Mouse (Mus musculus) hindbrain, embryonic 13.5 days (tissue): Measurements from ENCODE around the gene Acsl3. TPM values are rescaled to one million over a fixed set of nuclear protein-coding genes. Genes with fewer than 3 reads are reported as not detected.

Experiments used
- ATAC-seq: fragments of 200-750 bp; cut with Nextera tagmentation; 2 replicates; pipeline ENCODE4 v1.8.0; 2017; ENCODE audit warnings: moderate TSS enrichment; ENCODE audit not compliant: low FRiP score
- H3K27ac ChIP-seq: fragments of 300-500 bp; sonication (generic); 2 replicates; pipeline ENCODE4 v1.5.1; 2015; ENCODE audit warnings: inconsistent platforms, mild to moderate bottlenecking, moderate library complexity
- H3K27me3 ChIP-seq: fragments of 300-500 bp; sonication (generic); 2 replicates; pipeline ENCODE4 v1.6.1; 2015; ENCODE audit warnings: mild to moderate bottlenecking, inconsistent platforms
- H3K36me3 ChIP-seq: fragments of 300-500 bp; sonication (generic); 2 replicates; pipeline ENCODE4 v1.6.1; 2015; ENCODE audit warnings: mild to moderate bottlenecking, inconsistent platforms
- H3K4me1 ChIP-seq: fragments of 300-500 bp; sonication (generic); replicated peaks from 2 replicates; pipeline ENCODE4 v1.6.1; 2015; ENCODE audit warnings: inconsistent platforms
- H3K4me2 ChIP-seq: fragments of 300-500 bp; sonication (generic); 2 replicates; pipeline ENCODE4 v1.6.1; 2015; ENCODE audit warnings: inconsistent platforms, mild to moderate bottlenecking, moderate library complexity
- H3K4me3 ChIP-seq: fragments of 300-500 bp; sonication (generic); 2 replicates; pipeline ENCODE4 v1.5.1; 2015; ENCODE audit warnings: mild to moderate bottlenecking, inconsistent platforms
- H3K9ac ChIP-seq: fragments of 300-500 bp; sonication (generic); 2 replicates; pipeline ENCODE4 v1.6.1; 2015; ENCODE audit warnings: mild to moderate bottlenecking, inconsistent platforms
- H3K9me3 ChIP-seq: fragments of 300-500 bp; sonication (generic); 2 replicates; pipeline ENCODE4 v1.6.1; 2016; ENCODE audit warnings: inconsistent platforms
- WGBS: fragments of 180-500 bp; shearing (Covaris S2); methylation state at CpG from one replicate; pipeline ENCODE4 v1.1.7; 2015; 5-methylcytosine and 5-hydroxymethylcytosine counted together
- polyA plus RNA-seq: library from polyadenylated mRNA; unstranded; fragments of >200 nt; fragmentation: Nextera tagmentation; extraction: Ambion mirVana; gene quantifications from 2 replicates; pipeline ENCODE4 v1.2.1, GENCODE M21; 2015

Gene Acsl3
- 73.3 and 78.5 TPM in 2 replicates for polyA plus RNA-seq

DNA sequence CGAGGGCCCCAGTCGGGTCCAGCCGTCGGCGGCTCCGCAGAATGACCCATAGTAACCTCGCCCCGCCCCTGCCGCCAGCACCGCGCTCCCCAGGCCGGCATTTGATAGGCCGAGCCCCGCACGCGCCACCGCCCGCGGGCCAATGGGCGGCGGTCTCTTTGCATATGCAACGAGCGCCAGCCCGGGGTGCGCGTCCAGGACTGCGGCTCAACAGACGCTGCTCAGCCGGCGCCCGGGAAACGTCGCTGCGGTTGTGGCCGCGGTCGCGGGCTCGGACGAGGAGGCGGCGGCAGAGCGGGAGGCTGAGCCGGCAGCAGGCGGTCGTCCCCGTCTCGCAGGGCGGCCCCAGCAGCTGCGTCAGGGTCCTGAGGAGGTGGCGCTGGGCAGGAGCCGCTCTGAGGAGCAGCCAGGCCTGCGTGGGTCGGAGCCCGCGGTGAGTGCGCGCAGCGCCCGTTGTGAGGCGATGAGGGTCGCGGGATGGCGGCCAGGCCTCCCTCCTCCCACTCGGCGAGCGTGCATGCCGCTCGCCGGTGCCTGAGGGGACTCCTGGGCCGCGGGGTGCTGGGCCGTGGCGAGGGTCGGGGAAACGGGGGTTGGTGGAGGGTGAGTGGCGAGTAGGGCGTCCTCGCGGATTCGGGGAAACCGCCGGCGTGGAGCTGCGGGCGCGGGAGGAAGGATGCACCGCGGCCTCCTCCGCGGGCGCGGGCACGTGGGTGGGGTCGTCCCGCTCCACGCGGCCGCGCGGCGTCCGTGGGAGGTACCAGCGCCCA is at the start of gene Acsl3, which contains the start of gene Utp14b:
Gene Acsl3 (plus strand): TSS at position 155 of the 770 bp plus-strand sequence.
Gene Utp14b (plus strand): TSS at position 368 of the 770 bp plus-strand sequence.
- under 1% methylated on average over 97 of the region's 104 CpGs for WGBS

DNA sequence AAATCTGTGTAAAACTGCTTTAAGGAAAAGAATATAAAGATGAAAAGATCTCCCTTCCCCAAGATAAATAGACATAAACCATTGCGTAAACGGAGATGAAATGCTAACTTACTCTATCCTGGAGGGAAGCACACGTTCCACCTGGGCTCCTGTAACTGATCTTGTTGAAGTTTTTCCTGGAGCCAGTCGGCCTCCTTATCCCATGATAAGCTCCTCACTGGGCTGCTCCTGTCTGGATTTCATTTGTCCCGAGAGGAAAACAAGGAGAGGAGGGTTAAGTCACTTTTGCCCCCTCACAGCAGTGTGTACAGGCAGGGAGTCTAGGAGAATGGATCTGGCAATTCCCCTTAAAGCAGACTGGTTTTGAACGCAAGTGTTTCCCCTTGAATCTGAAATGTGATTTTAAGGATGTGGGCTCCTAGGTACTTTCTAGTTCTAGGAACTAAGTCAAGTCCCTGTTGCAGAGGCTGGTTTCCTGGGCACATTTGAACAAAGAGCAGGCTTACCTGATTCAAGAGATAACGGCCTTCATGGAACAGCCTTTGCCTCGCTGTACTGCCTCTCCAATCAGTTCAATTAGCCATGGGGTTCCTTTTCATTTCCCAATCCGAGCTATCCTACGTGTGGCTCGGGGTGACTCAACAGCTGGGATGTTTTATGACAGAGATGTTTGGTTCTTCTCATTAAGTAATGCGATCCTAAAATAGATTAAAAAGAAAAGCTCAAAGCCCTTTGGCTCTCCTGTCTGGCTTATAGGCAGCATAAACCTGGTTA is 48.3 kb upstream of the Acsl3 start:
- Histone ChIP-seq H3K9ac (no peak overlapping the region), H3K4me1 (no peaks in the 10 kb centered on the region), H3K27ac (no peak overlapping the region), H3K4me2 (no peak overlapping the region), H3K4me3 (no peak overlapping the region), H3K27me3 (no peaks in the 10 kb centered on the region), H3K9me3 (no peaks in the 10 kb centered on the region), H3K36me3 (no peaks in the 10 kb centered on the region)
- WGBS: 45% methylated on average over 12 of the region's 12 CpGs
- ATAC-seq: no peak

More for the DNA sequence above, at the start of gene Acsl3, which contains the start of gene Utp14b:
- H3K4me3 ChIP-seq: peak within 1 kb of the TSS; percentile 89
- H3K4me2 ChIP-seq: peak within 1 kb of the TSS; percentile 87
- H3K27me3 ChIP-seq: no peaks in the 10 kb centered on the region
- H3K9me3 ChIP-seq: no peaks in the 10 kb centered on the region
- ATAC-seq: peak; percentile 100
- H3K4me1 ChIP-seq: peaks cover 32% of the 10 kb centered on the region
- H3K27ac ChIP-seq: peak within 1 kb of the TSS; percentile 99
- H3K9ac ChIP-seq: peak within 1 kb of the TSS; percentile 98
- H3K36me3 ChIP-seq: no peaks in the 10 kb centered on the region

DNA sequence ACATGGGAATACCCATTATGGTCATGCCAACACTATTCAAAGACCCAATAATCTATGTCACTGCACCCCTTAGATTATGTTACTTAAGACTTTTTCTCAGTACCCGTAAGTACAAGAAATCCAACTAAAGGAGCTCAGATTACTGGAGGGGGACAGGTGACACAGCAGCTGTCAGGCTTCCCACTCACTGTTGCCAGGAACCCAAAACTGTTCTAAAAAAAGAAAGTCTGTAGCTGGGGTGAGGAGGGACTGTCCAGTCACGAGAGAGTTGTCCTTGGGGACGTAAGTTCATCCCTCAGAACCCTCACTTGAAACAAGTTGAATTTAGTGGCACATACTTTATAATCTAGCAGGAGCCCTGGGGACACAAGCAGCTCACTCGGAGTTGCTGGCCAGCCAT is 46.6 kb upstream of the Acsl3 start:
- Histone ChIP-seq H3K9ac (no peak overlapping the region), H3K27me3 (no peaks in the 10 kb centered on the region), H3K4me3 (no peak overlapping the region), H3K4me2 (no peak overlapping the region), H3K9me3 (no peaks in the 10 kb centered on the region), H3K27ac (no peak overlapping the region), H3K4me1 (no peaks in the 10 kb centered on the region), H3K36me3 (no peaks in the 10 kb centered on the region)
- 75% methylated on average over 4 of the region's 4 CpGs for WGBS
- no peak for ATAC-seq

DNA sequence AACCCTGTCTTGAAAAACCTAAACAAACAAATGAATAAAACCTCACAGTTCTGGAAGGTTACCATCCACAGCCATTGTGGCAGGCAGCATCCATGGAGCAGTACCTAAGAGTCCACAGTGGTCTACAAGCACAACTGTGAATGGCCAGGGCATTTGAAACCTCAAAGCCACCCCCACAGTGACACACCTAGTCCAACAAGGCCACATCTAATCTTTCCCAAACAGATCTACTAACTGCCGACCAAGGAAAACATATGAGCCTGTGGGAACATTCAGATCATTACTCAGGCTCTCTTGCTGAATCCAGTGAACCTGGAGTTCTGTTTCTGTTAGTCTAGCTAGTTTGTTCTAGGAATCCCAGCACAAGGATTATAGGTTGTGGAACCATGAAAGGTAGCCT is 44.7 kb upstream of the Acsl3 start:
- Histone ChIP-seq H3K4me3 (no peak overlapping the region), H3K36me3 (no peaks in the 10 kb centered on the region), H3K4me1 (no peaks in the 10 kb centered on the region), H3K27ac (no peak overlapping the region), H3K4me2 (no peak overlapping the region), H3K9me3 (no peaks in the 10 kb centered on the region), H3K9ac (no peak overlapping the region), H3K27me3 (no peaks in the 10 kb centered on the region)
- 84% methylated on average over 1 of the region's 1 CpGs for WGBS
- ATAC-seq: no peak

DNA sequence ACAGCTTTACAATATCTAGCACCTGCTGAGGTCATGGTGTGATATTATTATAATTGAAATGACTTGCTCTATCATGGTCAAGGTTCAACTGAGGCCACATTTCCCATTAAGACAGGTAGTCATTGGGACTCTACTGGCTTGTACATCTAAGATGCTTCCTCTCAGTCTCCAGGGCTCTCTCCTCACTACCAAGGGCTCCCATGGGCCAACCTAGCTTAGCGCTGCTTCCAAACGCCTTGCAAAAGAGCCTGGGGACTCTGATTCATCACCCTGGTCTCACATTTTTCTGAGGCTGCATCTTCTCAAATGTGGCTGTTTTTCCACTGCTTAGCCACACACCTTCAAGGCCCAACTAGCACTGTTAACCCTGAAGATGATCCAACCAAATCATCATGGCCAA is 33.3 kb upstream of the Acsl3 start:
- Histone ChIP-seq H3K9ac (no peak overlapping the region), H3K4me3 (no peak overlapping the region), H3K27me3 (no peaks in the 10 kb centered on the region), H3K27ac (no peak overlapping the region), H3K4me1 (no peaks in the 10 kb centered on the region), H3K4me2 (no peak overlapping the region), H3K9me3 (no peaks in the 10 kb centered on the region), H3K36me3 (no peaks in the 10 kb centered on the region)
- WGBS: 91% methylated on average over 2 of the region's 2 CpGs
- ATAC-seq: no peak

DNA sequence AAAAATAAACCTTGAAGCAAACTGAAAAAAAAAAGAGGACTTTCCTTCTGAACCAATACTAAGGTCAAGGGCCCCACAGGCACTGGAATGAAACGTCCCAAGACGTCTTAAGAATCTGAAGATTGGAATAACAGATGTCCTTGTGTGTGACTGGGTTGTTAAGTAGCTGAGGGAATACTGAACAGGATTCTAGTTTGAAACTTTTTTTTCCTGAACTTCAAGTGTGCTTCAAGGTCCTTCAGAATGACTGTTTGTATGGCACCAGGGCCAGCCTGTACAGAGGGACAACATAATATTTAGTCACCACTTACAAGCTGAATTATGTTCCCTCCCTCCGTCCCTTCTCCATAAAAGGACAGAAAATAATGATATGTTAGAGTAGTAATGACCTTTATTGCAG is 23.1 kb upstream of the Acsl3 start:
- no peak overlapping the region for H3K9ac ChIP-seq
- H3K4me1 ChIP-seq: no peaks in the 10 kb centered on the region
- no peak for ATAC-seq
- WGBS: 73% methylated on average over 3 of the region's 3 CpGs
- no peak overlapping the region for H3K4me2 ChIP-seq
- no peaks in the 10 kb centered on the region for H3K36me3 ChIP-seq
- no peak overlapping the region for H3K27ac ChIP-seq
- H3K27me3 ChIP-seq: no peaks in the 10 kb centered on the region
- H3K4me3 ChIP-seq: no peak overlapping the region
- H3K9me3 ChIP-seq: no peaks in the 10 kb centered on the region

DNA sequence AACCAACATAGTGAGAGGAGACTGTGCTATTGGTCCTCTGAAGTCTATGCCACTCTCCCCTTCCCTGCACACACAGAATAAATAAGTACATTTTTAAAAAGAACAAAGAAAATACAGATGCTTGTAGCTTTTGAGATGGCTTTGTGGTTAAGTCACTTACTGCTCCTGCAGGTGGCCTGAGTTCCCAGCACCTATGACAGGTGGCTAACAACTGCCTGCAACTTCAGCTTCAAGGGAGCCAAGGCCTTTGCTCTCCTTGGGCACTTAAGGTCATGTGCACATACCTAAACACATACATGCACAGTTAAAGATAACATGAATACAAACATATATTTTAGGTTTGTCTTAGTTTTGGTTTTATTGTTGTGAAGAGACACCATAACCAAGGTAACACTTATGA is 16.8 kb upstream of the Acsl3 start:
- no peaks in the 10 kb centered on the region for H3K36me3 ChIP-seq
- H3K4me2 ChIP-seq: no peak overlapping the region
- no peak overlapping the region for H3K4me3 ChIP-seq
- no peak overlapping the region for H3K27ac ChIP-seq
- H3K9me3 ChIP-seq: no peaks in the 10 kb centered on the region
- H3K27me3 ChIP-seq: no peaks in the 10 kb centered on the region
- ATAC-seq: no peak
- H3K4me1 ChIP-seq: no peaks in the 10 kb centered on the region
- H3K9ac ChIP-seq: no peak overlapping the region

DNA sequence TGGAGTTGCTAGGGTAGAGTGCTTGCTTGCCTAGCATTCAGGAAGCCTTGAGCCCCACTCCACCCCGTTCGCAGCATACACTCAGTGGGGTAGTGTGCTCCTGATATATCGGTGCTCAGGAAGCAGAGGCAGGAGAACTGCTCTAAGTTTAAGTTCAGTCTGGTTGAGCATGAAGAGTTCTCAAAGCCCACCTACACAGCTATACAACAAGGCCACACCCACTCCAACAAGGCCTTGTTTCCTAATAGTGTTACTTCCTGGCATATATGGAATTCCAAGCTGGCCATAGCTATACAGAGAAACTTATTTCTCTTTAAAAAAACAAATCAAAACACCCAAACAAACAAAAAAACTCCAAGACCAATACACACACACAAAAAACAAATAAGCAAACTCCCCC is 15.8 kb upstream of the Acsl3 start:
- Histone ChIP-seq H3K36me3 (no peaks in the 10 kb centered on the region), H3K27me3 (no peaks in the 10 kb centered on the region), H3K4me2 (no peak overlapping the region), H3K9me3 (no peaks in the 10 kb centered on the region), H3K9ac (no peak overlapping the region), H3K4me1 (no peaks in the 10 kb centered on the region), H3K27ac (no peak overlapping the region), H3K4me3 (no peak overlapping the region)
- no peak for ATAC-seq
- 97% methylated on average over 3 of the region's 3 CpGs for WGBS

DNA sequence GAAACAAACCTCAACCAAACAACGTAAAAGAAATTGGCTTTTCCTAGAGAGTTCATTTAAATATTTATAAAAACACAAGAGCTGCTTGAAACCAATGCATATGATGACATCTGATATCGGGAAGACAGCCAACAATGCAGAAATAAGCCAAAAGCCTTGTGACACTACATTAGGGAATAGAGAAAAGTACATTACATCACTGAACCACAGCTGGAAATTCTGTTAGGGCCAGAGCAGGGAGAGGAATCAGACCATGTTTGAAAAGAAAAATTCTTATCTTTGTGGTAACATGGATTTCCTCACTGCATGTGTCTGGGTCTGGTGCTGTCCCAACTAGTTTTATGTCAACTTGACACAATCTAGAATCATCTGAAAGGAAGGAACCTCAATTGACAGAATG is 15.4 kb upstream of the Acsl3 start:
- H3K4me2 ChIP-seq: no peak overlapping the region
- H3K4me1 ChIP-seq: no peaks in the 10 kb centered on the region
- H3K27ac ChIP-seq: no peak overlapping the region
- H3K9ac ChIP-seq: no peak overlapping the region
- H3K9me3 ChIP-seq: no peaks in the 10 kb centered on the region
- no peak for ATAC-seq
- H3K27me3 ChIP-seq: no peaks in the 10 kb centered on the region
- no peaks in the 10 kb centered on the region for H3K36me3 ChIP-seq
- WGBS: 86% methylated on average over 2 of the region's 2 CpGs
- H3K4me3 ChIP-seq: no peak overlapping the region

DNA sequence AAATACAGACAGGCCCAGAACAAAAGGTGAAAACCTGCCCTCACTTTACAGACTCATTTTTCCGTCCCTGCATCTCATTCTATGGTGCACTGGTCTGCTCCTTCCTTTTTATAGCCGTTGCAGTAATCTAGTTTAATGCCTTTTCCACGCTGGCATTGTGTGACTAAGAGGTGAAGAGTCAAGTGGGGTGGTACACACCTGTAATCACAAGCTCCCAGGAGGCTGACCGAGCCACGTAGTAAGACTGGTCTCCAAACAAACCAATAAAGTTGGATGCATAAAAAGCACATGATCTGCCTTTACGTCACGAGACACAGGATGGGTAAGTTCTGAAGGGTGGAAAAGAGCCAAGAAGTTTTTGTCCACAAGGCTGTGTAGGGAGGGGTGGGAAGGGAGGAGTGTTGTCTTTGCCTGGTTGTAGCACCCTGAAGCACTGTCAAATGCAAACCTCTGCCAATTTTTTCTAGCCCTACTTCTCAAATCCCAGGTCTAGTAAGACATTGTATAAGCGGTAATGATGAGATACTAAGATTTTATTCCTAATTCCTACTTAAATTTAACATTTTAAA is 10.2 kb upstream of the Acsl3 start:
- Histone ChIP-seq H3K4me2 (no peak overlapping the region), H3K4me3 (no peak overlapping the region), H3K4me1 (no peaks in the 10 kb centered on the region), H3K9me3 (no peaks in the 10 kb centered on the region), H3K27ac (no peak overlapping the region), H3K36me3 (no peaks in the 10 kb centered on the region), H3K27me3 (no peaks in the 10 kb centered on the region), H3K9ac (no peak overlapping the region)
- ATAC-seq: no peak
- 69% methylated on average over 8 of the region's 8 CpGs for WGBS

DNA sequence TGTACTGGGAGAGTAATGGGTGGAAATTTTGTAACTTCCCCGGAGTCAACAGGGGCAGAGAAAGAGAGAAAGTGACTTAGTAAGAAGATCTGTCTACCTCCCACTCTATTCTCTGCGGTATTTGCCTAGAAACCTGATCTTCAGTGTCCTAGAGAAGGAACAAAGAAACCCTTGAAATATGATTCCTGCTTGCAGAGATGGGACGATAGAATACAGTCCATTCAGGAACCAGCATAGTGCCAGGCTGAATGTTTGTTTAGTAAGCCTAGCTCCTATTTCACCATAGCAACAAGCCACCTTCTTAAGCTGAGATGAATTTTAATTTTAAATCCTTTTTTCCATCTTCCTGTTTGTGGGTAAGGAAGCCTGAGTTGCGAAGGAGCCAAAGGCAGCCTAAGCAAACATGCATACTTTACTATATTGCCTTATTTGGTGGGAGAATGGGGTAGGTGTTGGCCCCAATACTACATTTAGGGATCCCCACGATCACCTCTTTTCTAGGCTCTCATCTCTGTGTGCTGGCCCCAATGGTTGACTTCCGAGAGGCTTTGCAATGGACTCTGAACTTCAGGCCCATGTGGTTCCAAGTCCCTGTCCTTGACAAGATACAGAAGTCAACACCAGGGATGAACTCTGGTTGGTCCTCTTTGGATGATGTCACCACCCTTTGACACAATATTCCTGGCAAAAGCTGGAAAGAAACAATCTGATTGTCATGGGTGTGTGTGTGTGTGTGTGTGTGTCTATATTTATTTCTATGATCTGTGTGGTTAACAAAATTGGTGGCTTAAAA is 8.2 kb upstream of the Acsl3 start:
- H3K27me3 ChIP-seq: no peaks in the 10 kb centered on the region
- H3K9me3 ChIP-seq: no peaks in the 10 kb centered on the region
- H3K36me3 ChIP-seq: no peaks in the 10 kb centered on the region
- no peaks in the 10 kb centered on the region for H3K4me1 ChIP-seq
- 43% methylated on average over 6 of the region's 6 CpGs for WGBS
- no peak overlapping the region for H3K4me2 ChIP-seq
- ATAC-seq: no peak
- H3K4me3 ChIP-seq: no peak overlapping the region
- no peak overlapping the region for H3K9ac ChIP-seq
- no peak overlapping the region for H3K27ac ChIP-seq

DNA sequence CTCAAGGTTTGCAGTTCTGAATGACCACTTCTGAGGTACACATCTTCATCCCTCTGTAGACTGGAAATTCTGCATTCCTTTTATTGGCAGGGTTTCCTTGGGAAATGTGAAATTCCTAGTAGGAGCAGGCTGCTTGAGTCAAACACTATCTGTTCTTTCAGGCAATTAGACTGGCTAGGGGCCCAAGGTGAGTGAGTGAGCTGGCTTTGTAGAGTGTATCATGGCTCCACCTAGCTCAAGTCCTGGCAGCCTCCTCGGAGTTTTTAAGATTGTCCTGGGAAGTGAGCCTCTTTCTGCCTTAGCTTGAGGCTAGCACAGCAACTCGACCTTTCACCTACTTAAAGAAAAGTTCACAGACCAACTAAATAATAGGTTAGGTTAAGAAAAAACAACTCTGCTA is 1.2 kb upstream of the Acsl3 start:
- Histone ChIP-seq H3K4me3 (no peak overlapping the region), H3K36me3 (no peaks in the 10 kb centered on the region), H3K9ac (no peak overlapping the region), H3K4me2 (no peak overlapping the region), H3K27ac (no peak overlapping the region), H3K4me1 (peaks cover 29% of the 10 kb centered on the region), H3K27me3 (no peaks in the 10 kb centered on the region), H3K9me3 (no peaks in the 10 kb centered on the region)
- WGBS: 19% methylated on average over 2 of the region's 2 CpGs
- no peak for ATAC-seq
